Mouse (Mus musculus) embryonic fibroblast, embryonic 13.5 days (primary cell): ENCODE measurements around the gene Slc29a3.

Source experiments
- CTCF ChIP-seq: IDR thresholded peaks from 2 replicates; pipeline ENCODE4 v1.5.1; 2011; ENCODE audit warnings: mild to moderate bottlenecking, control low read depth, low read length, moderate library complexity, borderline replicate concordance; ENCODE audit not compliant: insufficient read depth
- POLR2A ChIP-seq: IDR thresholded peaks from 2 replicates; pipeline ENCODE4 v1.6.1; 2011; ENCODE audit warnings: low read depth, mild to moderate bottlenecking, control low read depth, low read length, moderate library complexity

GRCm38 (mm10) chr10:60743681-60744080 lies 8.9 kb downstream of the Slc29a3 start:
- TF ChIP-seq POLR2A (no peak), CTCF (no peak)
